Mouse (Mus musculus) stomach, embryonic 14.5 days (tissue): Measurements from ENCODE around the gene Fiz1. TPM values are rescaled to one million over a fixed set of nuclear protein-coding genes. Genes with fewer than 3 reads are reported as not detected.

Source experiments
- ATAC-seq: fragments of 200-750 bp; cut with Nextera tagmentation; 2 replicates; pipeline ENCODE4 v1.8.0; 2017; ENCODE audit warnings: low read depth, moderate TSS enrichment; ENCODE audit not compliant: insufficient number of reproducible peaks, insufficient read depth, low FRiP score
- H3K27ac ChIP-seq: fragments of 300-500 bp; sonication (generic); 2 replicates; pipeline ENCODE4 v1.5.1; 2014; ENCODE audit warnings: mild to moderate bottlenecking, low read length, moderate library complexity, mixed read lengths
- H3K27me3 ChIP-seq: fragments of 300-500 bp; sonication (generic); 2 replicates; pipeline ENCODE4 v1.6.1; 2014; ENCODE audit warnings: low read length, control low read depth, mixed read lengths; ENCODE audit not compliant: control insufficient read depth, insufficient read depth
- H3K36me3 ChIP-seq: fragments of 300-500 bp; sonication (generic); 2 replicates; pipeline ENCODE4 v1.6.1; 2014; ENCODE audit warnings: mild to moderate bottlenecking, control low read depth, low read length, moderate library complexity, mixed read lengths; ENCODE audit not compliant: control insufficient read depth, insufficient read depth
- H3K4me1 ChIP-seq: fragments of 300-500 bp; sonication (generic); 2 replicates; pipeline ENCODE4 v1.6.1; 2014; ENCODE audit warnings: low read length, control low read depth, mixed read lengths; ENCODE audit not compliant: control insufficient read depth, insufficient read depth
- H3K4me2 ChIP-seq: fragments of 300-500 bp; sonication (generic); replicated peaks from 2 replicates; pipeline ENCODE4 v1.6.1; 2014; ENCODE audit warnings: low read depth, low read length, control low read depth
- H3K4me3 ChIP-seq: fragments of 300-500 bp; sonication (generic); 2 replicates; pipeline ENCODE4 v1.5.1; 2014; ENCODE audit warnings: low read depth, low read length, control low read depth
- H3K9ac ChIP-seq: fragments of 300-500 bp; sonication (generic); replicated peaks from 2 replicates; pipeline ENCODE4 v1.6.1; 2014; ENCODE audit warnings: low read depth, mild to moderate bottlenecking, control low read depth, low read length, moderate library complexity, mixed read lengths
- H3K9me3 ChIP-seq: fragments of 300-500 bp; sonication (generic); 2 replicates; pipeline ENCODE4 v1.6.1; 2016; ENCODE audit warnings: low read depth, low read length, control low read depth; ENCODE audit not compliant: control insufficient read depth
- WGBS: fragments of 180-500 bp; shearing (Covaris S2); extraction: QIAGEN DNeasy Blood & Tissue Kit; methylation state at CpG from one replicate; pipeline ENCODE4 v1.1.7; 2014; 5-methylcytosine and 5-hydroxymethylcytosine counted together
- polyA plus RNA-seq: library from polyadenylated mRNA; unstranded; fragments of >200 nt; fragmentation: Nextera tagmentation; extraction: Ambion mirVana; gene quantifications from 2 replicates; pipeline ENCODE4 v1.2.1, GENCODE M21; 2014

The Fiz1 gene
- polyA plus RNA-seq, 1 experiment from 2014 or later: 33.0 TPM

GRCm38 (mm10) chr7:4999876-5000275, 14.6 kb downstream of the Fiz1 start:
- no peak for ATAC-seq
- H3K36me3 ChIP-seq: no peaks in the 10 kb centered on the region
- 75% methylated on average over 2 of the region's 2 CpGs for WGBS
- no peak overlapping the region for H3K4me2 ChIP-seq
- no peak overlapping the region for H3K4me3 ChIP-seq
- 0 out of 2 replicates have a peak, but pooled peaks cover 2% of the 10 kb centered on the region for H3K9me3 ChIP-seq
- H3K27me3 ChIP-seq: no peaks in the 10 kb centered on the region
- H3K4me1 ChIP-seq: no peaks in the 10 kb centered on the region; the same call in 1 of the 2 replicates
- no peak overlapping the region for H3K9ac ChIP-seq
- H3K27ac ChIP-seq: no peak overlapping the region

DNA sequence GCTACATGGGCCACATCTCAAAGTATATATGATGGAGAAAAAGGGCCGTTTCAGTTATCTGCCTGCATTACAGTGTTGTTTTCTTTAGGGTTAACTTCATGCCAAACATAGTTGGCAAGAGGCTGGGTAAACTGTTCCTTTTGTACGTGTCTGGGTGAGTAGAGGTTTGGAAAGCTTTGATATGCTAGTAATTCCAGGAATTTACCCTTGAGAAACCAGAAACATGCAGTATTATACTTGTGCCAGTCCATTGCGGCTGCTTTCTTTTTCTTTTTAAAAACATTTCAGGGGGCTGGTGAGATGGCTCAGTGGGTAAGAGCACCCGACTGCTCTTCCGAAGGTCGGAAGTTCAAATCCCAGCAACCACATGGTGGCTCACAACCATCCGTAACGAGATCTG, 17.6 kb downstream of the Fiz1 start:
- 59% methylated on average over 6 of the region's 8 CpGs for WGBS
- no peak for ATAC-seq
- Histone ChIP-seq H3K4me1 (no peaks in the 10 kb centered on the region; the same call in 1 of the 2 replicates), H3K9me3 (peaks cover 12% of the 10 kb centered on the region; the same call in 1 of the 2 replicates), H3K36me3 (peaks cover 17% of the 10 kb centered on the region), H3K4me3 (peak overlapping the region; percentile 72; the same call in 1 of the 2 replicates), H3K27me3 (no peaks in the 10 kb centered on the region), H3K27ac (no peak overlapping the region; the same call in 1 of the 2 replicates), H3K9ac (no peak overlapping the region), H3K4me2 (peak overlapping the region; percentile 45)

- Histone ChIP-seq H3K36me3 (peaks cover 17% of the 10 kb centered on the region), H3K9ac (peak within 1 kb of the TSS; percentile 81), H3K4me2 (peak within 1 kb of the TSS; percentile 45), H3K9me3 (peaks cover 12% of the 10 kb centered on the region; the same call in 1 of the 2 replicates), H3K27me3 (no peaks in the 10 kb centered on the region), H3K4me3 (peak within 1 kb of the TSS; percentile 72), H3K4me1 (no peaks in the 10 kb centered on the region; the same call in 1 of the 2 replicates), H3K27ac (peak within 1 kb of the TSS; percentile 59)
- peak; percentile 83 for ATAC-seq
- WGBS: 7% methylated on average over 10 of the region's 26 CpGs
Measured at GRCm38 (mm10) chr7:4996003-4996895, 18.2 kb downstream of the Fiz1 start, which contains the start of gene Zfp579. Zfp579 (minus strand) TSS chr7:4996158.

GRCm38 (mm10) chr7:4995268-4996002, 19.1 kb downstream of the Fiz1 start:
- peaks cover 17% of the 10 kb centered on the region for H3K36me3 ChIP-seq
- no peak; the same call in 1 of the 2 replicates for ATAC-seq
- no peaks in the 10 kb centered on the region; the same call in 1 of the 2 replicates for H3K4me1 ChIP-seq
- peak overlapping the region; percentile 81 for H3K9ac ChIP-seq
- no peaks in the 10 kb centered on the region for H3K27me3 ChIP-seq
- peak overlapping the region; percentile 72 for H3K4me3 ChIP-seq
- H3K4me2 ChIP-seq: peak overlapping the region; percentile 45
- 4% methylated on average over 19 of the region's 19 CpGs for WGBS
- H3K27ac ChIP-seq: peak overlapping the region; percentile 59
- H3K9me3 ChIP-seq: peaks cover 12% of the 10 kb centered on the region; the same call in 1 of the 2 replicates

DNA sequence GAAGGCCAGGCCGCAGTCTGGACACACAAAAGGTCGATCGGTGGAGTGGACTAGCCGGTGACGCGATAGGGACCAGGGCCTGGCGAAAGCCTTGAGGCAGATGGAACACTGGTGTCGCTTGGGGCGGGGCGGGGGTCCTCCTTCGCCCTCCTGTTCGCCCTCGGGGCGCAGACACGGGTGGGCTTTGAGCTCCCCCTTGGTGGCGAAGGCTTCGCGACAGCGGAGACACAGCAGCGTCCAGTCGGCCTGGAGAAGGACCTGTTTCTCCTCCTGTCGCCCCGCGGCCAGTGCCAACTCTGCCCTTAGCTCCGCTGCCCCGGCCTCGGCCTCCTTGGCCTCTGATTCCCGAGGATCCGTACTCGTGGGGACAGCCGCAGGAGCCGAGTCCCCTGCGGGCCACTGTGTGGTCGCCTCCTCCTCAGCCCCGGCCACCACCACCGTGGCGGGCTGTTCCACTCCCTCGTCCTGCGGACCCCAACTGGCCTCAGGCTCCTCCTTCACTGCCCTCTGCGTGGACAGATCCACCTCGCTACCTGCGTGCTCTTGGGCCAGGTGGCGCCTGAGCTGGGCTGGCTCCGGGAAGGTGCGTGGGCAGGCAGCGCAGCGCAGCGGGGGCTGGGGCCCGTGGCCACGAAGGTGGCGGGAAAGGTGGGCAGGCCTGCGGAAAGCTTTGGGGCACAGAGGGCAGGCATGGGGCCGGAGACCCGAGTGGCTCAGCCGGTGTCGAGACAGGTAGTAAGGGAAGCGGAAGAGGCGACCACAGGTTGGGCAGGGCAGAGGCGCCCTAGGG, 20.3 kb downstream of the Fiz1 start:
- peaks cover 12% of the 10 kb centered on the region; the same call in 1 of the 2 replicates for H3K9me3 ChIP-seq
- no peak for ATAC-seq
- H3K9ac ChIP-seq: no peak overlapping the region
- H3K4me3 ChIP-seq: no peak overlapping the region; the same call in 1 of the 2 replicates
- H3K36me3 ChIP-seq: peaks cover 17% of the 10 kb centered on the region
- peak overlapping the region; percentile 45; the same call in 1 of the 2 replicates for H3K4me2 ChIP-seq
- no peak overlapping the region for H3K27ac ChIP-seq
- 60% methylated on average over 50 of the region's 59 CpGs for WGBS
- no peaks in the 10 kb centered on the region; the same call in 1 of the 2 replicates for H3K4me1 ChIP-seq
- no peaks in the 10 kb centered on the region for H3K27me3 ChIP-seq

DNA sequence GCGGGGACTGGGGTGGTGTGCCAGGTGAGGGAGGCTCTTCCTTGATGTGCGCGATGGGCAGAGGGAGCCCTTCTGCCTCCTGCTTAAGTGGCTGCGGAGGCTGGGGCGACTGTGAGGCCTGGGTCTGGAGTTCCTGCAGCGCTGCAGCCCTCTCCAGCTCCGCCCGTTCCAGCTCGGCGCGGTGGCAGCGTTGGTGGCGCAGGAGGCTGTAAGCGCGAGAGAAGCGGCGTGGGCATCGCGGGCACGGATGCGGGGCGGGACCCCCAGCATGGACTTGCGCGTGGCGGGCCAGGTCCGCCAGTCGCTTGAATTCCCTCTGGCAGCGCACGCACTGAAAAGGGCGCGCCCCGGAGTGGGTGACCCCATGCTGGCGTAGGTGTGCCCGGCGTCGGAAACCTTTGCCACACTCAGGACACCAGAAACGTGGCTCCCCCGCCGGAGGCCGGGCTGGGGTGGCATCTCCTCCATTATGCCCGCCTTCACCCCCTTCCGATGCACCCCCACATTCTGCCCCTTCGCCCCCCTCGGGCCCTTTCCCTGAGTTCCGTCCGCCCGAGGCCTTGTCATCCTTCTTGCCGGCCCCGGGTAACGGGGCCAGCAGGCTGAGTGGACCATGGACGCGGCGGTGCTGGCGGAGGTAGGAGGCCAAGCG, 21.0 kb downstream of the Fiz1 start:
- WGBS: 53% methylated on average over 52 of the region's 55 CpGs
- H3K9ac ChIP-seq: no peak overlapping the region
- no peak overlapping the region for H3K27ac ChIP-seq
- H3K36me3 ChIP-seq: peaks cover 17% of the 10 kb centered on the region
- no peak overlapping the region for H3K4me2 ChIP-seq
- peaks cover 12% of the 10 kb centered on the region; the same call in 1 of the 2 replicates for H3K9me3 ChIP-seq
- ATAC-seq: no peak
- no peaks in the 10 kb centered on the region for H3K27me3 ChIP-seq
- no peak overlapping the region for H3K4me3 ChIP-seq
- no peaks in the 10 kb centered on the region; the same call in 1 of the 2 replicates for H3K4me1 ChIP-seq

DNA sequence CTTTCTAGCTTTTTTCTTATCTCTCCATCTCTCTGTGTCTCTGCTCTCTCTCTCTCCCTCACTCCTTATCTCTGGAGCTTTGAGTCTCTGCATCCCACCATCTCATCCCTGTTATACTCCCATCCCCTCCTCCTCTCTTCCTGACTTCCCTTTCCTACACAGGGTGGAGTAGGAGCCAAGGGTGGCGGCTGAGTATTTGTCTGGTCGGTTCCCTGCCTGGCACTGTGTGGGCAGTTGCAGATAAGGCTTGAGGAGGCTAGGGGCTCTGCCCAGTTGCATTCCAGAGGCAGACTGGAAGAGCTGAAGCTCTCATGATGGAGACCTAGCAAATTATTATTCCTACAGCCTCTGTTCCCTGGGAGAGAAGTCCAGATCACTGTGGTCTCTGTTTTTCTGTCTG, 26.2 kb downstream of the Fiz1 start:
- WGBS: 61% methylated on average over 2 of the region's 2 CpGs
- Histone ChIP-seq H3K27ac (no peak overlapping the region), H3K4me2 (no peak overlapping the region), H3K27me3 (no peaks in the 10 kb centered on the region), H3K4me1 (no peaks in the 10 kb centered on the region), H3K4me3 (no peak overlapping the region), H3K9me3 (no peaks in the 10 kb centered on the region), H3K36me3 (peaks cover 9% of the 10 kb centered on the region), H3K9ac (no peak overlapping the region)
- no peak for ATAC-seq
